Mouse (Mus musculus) heart, embryonic 11.5 days (tissue): ENCODE data around the gene Socs7. TPM values are rescaled to one million over a fixed set of nuclear protein-coding genes. Genes with fewer than 3 reads are reported as not detected.

Source experiments
- ATAC-seq: fragments of 200-750 bp; cut with Nextera tagmentation; replicated peaks from 2 replicates; pipeline ENCODE4 v1.8.0; 2017; ENCODE audit warnings: moderate library complexity; ENCODE audit not compliant: insufficient number of reproducible peaks, low FRiP score, low TSS enrichment
- H3K27ac ChIP-seq: fragments of 300-500 bp; sonication (generic); 2 replicates; pipeline ENCODE4 v1.5.1; 2014; ENCODE audit warnings: mild to moderate bottlenecking, low read depth, low read length
- H3K27me3 ChIP-seq: fragments of 300-500 bp; sonication (generic); 2 replicates; pipeline ENCODE4 v1.6.1; 2014; ENCODE audit warnings: mild to moderate bottlenecking, low read length, mixed read lengths; ENCODE audit not compliant: control insufficient read depth, insufficient read depth
- H3K36me3 ChIP-seq: fragments of 300-500 bp; sonication (generic); 2 replicates; pipeline ENCODE4 v1.6.1; 2014; ENCODE audit warnings: mild to moderate bottlenecking, low read length, moderate library complexity, mixed read lengths; ENCODE audit not compliant: control insufficient read depth, insufficient read depth
- H3K4me1 ChIP-seq: fragments of 300-500 bp; sonication (generic); 2 replicates; pipeline ENCODE4 v1.6.1; 2014; ENCODE audit warnings: low read length; ENCODE audit not compliant: control insufficient read depth, insufficient read depth
- H3K4me2 ChIP-seq: fragments of 300-500 bp; sonication (generic); 2 replicates; pipeline ENCODE4 v1.6.1; 2014; ENCODE audit warnings: mild to moderate bottlenecking, moderate library complexity
- H3K4me3 ChIP-seq: fragments of 300-500 bp; sonication (generic); 2 replicates; pipeline ENCODE4 v1.5.1; 2014; ENCODE audit warnings: low read depth, low read length
- H3K9ac ChIP-seq: fragments of 300-500 bp; sonication (generic); 2 replicates; pipeline ENCODE4 v1.6.1; 2014; ENCODE audit warnings: mild to moderate bottlenecking, low read depth, low read length, moderate library complexity
- H3K9me3 ChIP-seq: fragments of 300-500 bp; sonication (generic); replicated peaks from 2 replicates; pipeline ENCODE4 v1.6.1; 2016; ENCODE audit warnings: low read length; ENCODE audit not compliant: control insufficient read depth
- WGBS: fragments of 180-500 bp; shearing (Covaris S2); extraction: QIAGEN DNeasy Blood & Tissue Kit; methylation state at CpG from one replicate; pipeline ENCODE4 v1.1.7; 2014; ENCODE audit not compliant: insufficient replicate concordance; 5-methylcytosine and 5-hydroxymethylcytosine counted together
- polyA plus RNA-seq: library from polyadenylated mRNA; unstranded; fragments of >200 nt; fragmentation: Nextera tagmentation; extraction: Ambion mirVana; gene quantifications from 2 replicates; pipeline ENCODE4 v1.2.1, GENCODE M21; 2014

The Socs7 gene
- polyA plus RNA-seq, 1 experiment from 2014 or later, result 2.9 TPM

DNA sequence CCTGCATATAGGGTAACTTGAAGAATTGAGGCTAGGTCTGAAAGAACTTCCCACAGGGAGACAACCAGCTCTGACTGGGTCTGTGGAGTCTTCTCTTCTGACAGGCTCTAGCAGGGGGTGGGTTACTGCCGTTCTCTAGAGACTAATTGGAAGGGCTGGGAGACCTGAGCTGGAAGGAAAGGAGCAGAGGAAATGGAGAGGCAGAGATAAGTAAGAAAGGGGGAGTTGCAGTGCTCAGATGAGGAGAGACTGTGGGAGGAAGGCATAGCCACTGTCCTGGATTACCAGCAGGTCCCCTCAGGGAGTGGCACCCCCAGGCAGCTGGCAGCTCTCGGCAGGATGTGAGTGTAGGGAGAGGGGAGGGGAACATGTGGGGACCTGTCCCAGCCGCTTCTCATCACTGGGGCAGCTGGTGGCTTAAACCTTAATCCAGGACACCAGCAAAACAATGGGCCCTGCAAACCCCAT lies 79.3 kb downstream of the Socs7 start:
- H3K9me3 ChIP-seq, result no peaks in the 10 kb centered on the region
- 3% methylated on average over 3 of the region's 3 CpGs for WGBS
- no peaks in the 10 kb centered on the region for H3K27me3 ChIP-seq
- peak overlapping the region; percentile 95 for H3K4me3 ChIP-seq
- H3K27ac ChIP-seq, result peak overlapping the region; percentile 92
- H3K9ac ChIP-seq, result peak overlapping the region; percentile 90
- ATAC-seq, result no peak
- H3K36me3 ChIP-seq, result peaks cover 11% of the 10 kb centered on the region
- peak overlapping the region; percentile 87 for H3K4me2 ChIP-seq
- H3K4me1 ChIP-seq, result peaks cover 74% of the 10 kb centered on the region

DNA sequence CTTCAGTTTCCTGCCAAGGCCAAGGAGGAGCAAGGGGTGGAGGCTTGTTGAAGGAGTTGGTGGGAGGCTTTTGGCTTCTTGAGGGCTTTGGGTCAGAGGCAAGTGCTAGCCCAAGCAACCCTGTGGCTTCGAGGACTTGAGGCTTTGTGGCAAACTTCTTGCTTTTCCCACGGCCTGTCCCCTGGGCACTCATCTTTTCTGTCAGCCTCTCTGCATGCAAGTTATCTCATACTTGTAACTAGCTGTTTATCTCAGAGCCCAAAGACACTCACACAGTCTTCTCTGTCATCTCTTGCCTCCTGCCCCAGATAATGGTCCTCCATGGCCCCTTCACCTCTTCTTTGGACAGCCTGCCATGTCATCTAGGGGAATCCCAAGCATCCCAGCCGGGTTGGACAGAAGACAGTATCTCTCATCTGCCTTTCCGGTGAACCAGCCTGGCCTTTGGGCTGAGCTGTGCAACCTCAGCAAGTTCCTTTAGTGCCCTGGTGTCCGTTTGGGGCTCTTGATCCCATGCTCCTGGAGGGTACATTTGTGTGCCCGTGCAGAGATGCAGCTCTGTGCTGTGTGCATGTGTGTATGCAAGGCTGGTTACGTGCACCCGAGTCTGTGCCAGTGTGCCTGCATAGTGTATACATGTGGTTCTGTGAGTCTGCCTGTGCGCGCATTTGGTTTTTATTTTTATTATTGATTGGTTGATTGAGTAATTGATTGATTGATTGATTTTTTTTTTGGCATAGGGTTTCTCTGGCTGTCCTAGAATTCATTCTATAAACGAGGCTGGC lies 80.7 kb downstream of the Socs7 start:
- peak overlapping the region; percentile 90 for H3K9ac ChIP-seq
- H3K4me3 ChIP-seq, result peak overlapping the region; percentile 95
- H3K4me1 ChIP-seq, result peaks cover 60% of the 10 kb centered on the region
- H3K27ac ChIP-seq, result peak overlapping the region; percentile 92
- no peaks in the 10 kb centered on the region for H3K9me3 ChIP-seq
- WGBS, result 60% methylated on average over 11 of the region's 11 CpGs
- no peaks in the 10 kb centered on the region for H3K27me3 ChIP-seq
- no peak for ATAC-seq
- peak overlapping the region; percentile 87 for H3K4me2 ChIP-seq
- peaks cover 18% of the 10 kb centered on the region for H3K36me3 ChIP-seq

- Histone ChIP-seq H3K4me1 (peaks cover 60% of the 10 kb centered on the region), H3K4me2 (peak overlapping the region; percentile 87), H3K9ac (peak overlapping the region; percentile 60), H3K27me3 (no peaks in the 10 kb centered on the region), H3K27ac (peak overlapping the region; percentile 90), H3K4me3 (no peak overlapping the region), H3K9me3 (no peaks in the 10 kb centered on the region), H3K36me3 (peaks cover 30% of the 10 kb centered on the region)
- ATAC-seq, result no peak
- WGBS, result 51% methylated on average over 6 of the region's 6 CpGs
These were observed 83.2 kb downstream of the Socs7 start for GRCm38 (mm10) chr11:97445596-97445995.

GRCm38 (mm10) chr11:97445999-97446511 lies 83.7 kb downstream of the Socs7 start:
- Histone ChIP-seq H3K4me2 (peak overlapping the region; percentile 87), H3K9me3 (no peaks in the 10 kb centered on the region), H3K27ac (peak overlapping the region; percentile 90), H3K27me3 (no peaks in the 10 kb centered on the region), H3K4me1 (peaks cover 59% of the 10 kb centered on the region), H3K4me3 (no peak overlapping the region), H3K36me3 (peaks cover 30% of the 10 kb centered on the region), H3K9ac (peak overlapping the region; percentile 60)
- ATAC-seq, result peak; percentile 81
- 31% methylated on average over 4 of the region's 4 CpGs for WGBS

GRCm38 (mm10) chr11:97447979-97448378 lies 85.6 kb downstream of the Socs7 start:
- peaks cover 42% of the 10 kb centered on the region for H3K4me1 ChIP-seq
- H3K4me3 ChIP-seq, result no peak overlapping the region
- 79% methylated on average over 7 of the region's 7 CpGs for WGBS
- no peak overlapping the region for H3K9ac ChIP-seq
- no peak overlapping the region for H3K4me2 ChIP-seq
- no peaks in the 10 kb centered on the region for H3K27me3 ChIP-seq
- no peaks in the 10 kb centered on the region for H3K9me3 ChIP-seq
- no peak overlapping the region for H3K27ac ChIP-seq
- peaks cover 47% of the 10 kb centered on the region for H3K36me3 ChIP-seq
- no peak for ATAC-seq

Other genes with a start within 250 kb of the Socs7 start
- gene Tbx21, start 247.2 kb upstream of the Socs7 start, polyA plus RNA-seq, result not detected in 2 replicates
- gene Tbkbp1, start 211.1 kb upstream of the Socs7 start, polyA plus RNA-seq, result 5.7 and 6.8 TPM in 2 replicates
- gene Kpnb1, start 174.7 kb upstream of the Socs7 start, polyA plus RNA-seq, result 61.2 and 63.6 TPM in 2 replicates
- 78.0 and 79.8 TPM in 2 replicates for gene Npepps, start 81.9 kb upstream of the Socs7 start, polyA plus RNA-seq
- gene Mrpl45, start 46.8 kb upstream of the Socs7 start, polyA plus RNA-seq, result 64.2 and 70.3 TPM in 2 replicates
- 0.01 TPM in 1 of 2 replicates, not detected in the other for gene Gpr179, start 10.5 kb upstream of the Socs7 start, polyA plus RNA-seq
- gene Arhgap23, start 53.0 kb downstream of the Socs7 start, polyA plus RNA-seq, result 6.7 and 8.3 TPM in 2 replicates
- gene 4933428G20Rik, start 137.8 kb downstream of the Socs7 start, polyA plus RNA-seq, result 0.11 TPM in 1 of 2 replicates, not detected in the other
- 0.06 and 0.23 TPM in 2 replicates for gene Srcin1, start 213.6 kb downstream of the Socs7 start, polyA plus RNA-seq